Mouse (Mus musculus) MEL (cell line): ENCODE results near the gene Capn8. TPM values are rescaled to one million over a fixed set of nuclear protein-coding genes. Genes with fewer than 3 reads are reported as not detected.

Experiments used
- DNase-seq: peaks from one replicate; pipeline ENCODE4 v3.0.0; 2011; ENCODE audit warnings: low read depth, low spot score
- H3K27ac ChIP-seq: 2 replicates; pipeline ENCODE4 v1.5.1; 2012; ENCODE audit warnings: low read depth, mild to moderate bottlenecking, control low read depth, low read length, moderate library complexity; ENCODE audit not compliant: control insufficient read depth
- H3K27me3 ChIP-seq, 2 experiments: fragments of 150-350 bp in 1 of 2; sonication (generic) in 1 of 2; 2 replicates each; pipeline ENCODE4 v1.6.1; 2012; ENCODE audit warnings: low read length in 2 of 2, mild to moderate bottlenecking in 2 of 2, improper control_type of control experiment in 1 of 2, moderate library complexity in 1 of 2; ENCODE audit not compliant: insufficient read depth in 2 of 2, control insufficient read depth in 1 of 2
- H3K36me3 ChIP-seq, 2 experiments: 2 replicates each; pipeline ENCODE4 v1.6.1; 2012 to 2014; ENCODE audit warnings: low read length in 2 of 2, improper control_type of control experiment in 1 of 2, inconsistent platforms in 1 of 2, mild to moderate bottlenecking in 1 of 2; ENCODE audit not compliant: insufficient read depth in 2 of 2, control insufficient read depth in 1 of 2
- H3K4me1 ChIP-seq, 2 experiments: fragments of 150-350 bp in 1 of 2; sonication (generic) in 1 of 2; 2 replicates each; pipeline ENCODE4 v1.6.1; 2012; ENCODE audit warnings: low read length in 2 of 2, improper control_type of control experiment in 1 of 2, mild to moderate bottlenecking in 1 of 2; ENCODE audit not compliant: insufficient read depth in 2 of 2, control insufficient read depth in 1 of 2
- H3K4me3 ChIP-seq, 2 experiments: fragments of 150-350 bp in 1 of 2; sonication (generic) in 1 of 2; 2 replicates each; pipeline ENCODE4 v1.5.1; 2012; ENCODE audit warnings: low read depth in 2 of 2, low read length in 2 of 2, mild to moderate bottlenecking in 2 of 2, moderate library complexity in 2 of 2, control low read depth in 1 of 2, improper control_type of control experiment in 1 of 2; ENCODE audit not compliant: control insufficient read depth in 1 of 2, insufficient read depth in 1 of 2
- H3K79me2 ChIP-seq: 2 replicates; pipeline ENCODE4 v1.6.1; 2012; ENCODE audit warnings: mild to moderate bottlenecking, low read length, moderate library complexity; ENCODE audit not compliant: control insufficient read depth, poor library complexity, insufficient read depth
- H3K9ac ChIP-seq: 2 replicates; pipeline ENCODE4 v1.6.1; 2012; ENCODE audit warnings: low read depth, mild to moderate bottlenecking, control low read depth, low read length, moderate library complexity; ENCODE audit not compliant: control insufficient read depth, poor library complexity, severe bottlenecking
- H3K9me3 ChIP-seq: fragments of 150-350 bp; sonication (generic); replicated peaks from 2 replicates; pipeline ENCODE4 v1.6.1; 2012; ENCODE audit warnings: mild to moderate bottlenecking, low read length, improper control_type of control experiment, moderate library complexity; ENCODE audit not compliant: insufficient read depth
- BHLHE40 ChIP-seq: IDR thresholded peaks from 2 replicates; pipeline ENCODE4 v1.6.1; 2012; ENCODE audit warnings: low read depth, mild to moderate bottlenecking, inconsistent platforms, low read length, improper control_type of control experiment, borderline replicate concordance
- CTCF ChIP-seq, 3 experiments: IDR thresholded peaks in 2 of 3; conservative IDR thresholded peaks in 1 of 3; 2 replicates each; pipeline ENCODE4 v1.5.1; 2011 to 2012; ENCODE audit warnings: low read length in 3 of 3, low read depth in 2 of 3, mild to moderate bottlenecking in 2 of 3, improper control_type of control experiment in 1 of 3, inconsistent platforms in 1 of 3, mixed read lengths in 1 of 3, moderate library complexity in 1 of 3; ENCODE audit not compliant: control insufficient read depth in 1 of 3, insufficient read depth in 1 of 3, poor library complexity in 1 of 3, severe bottlenecking in 1 of 3
- E2F4 ChIP-seq: IDR thresholded peaks from 2 replicates; pipeline ENCODE4 v1.6.1; 2011; ENCODE audit warnings: low read depth, low read length, improper control_type of control experiment, borderline replicate concordance
- ELF1 ChIP-seq: IDR thresholded peaks from 2 replicates; pipeline ENCODE4 v1.6.1; 2014; ENCODE audit warnings: low read depth, mild to moderate bottlenecking, inconsistent platforms, low read length, improper control_type of control experiment, moderate library complexity
- GABPA ChIP-seq: IDR thresholded peaks from 2 replicates; pipeline ENCODE4 v1.6.1; 2012; ENCODE audit warnings: low read depth, mild to moderate bottlenecking, inconsistent platforms, low read length, improper control_type of control experiment, moderate library complexity
- GATA1 ChIP-seq: IDR thresholded peaks from 2 replicates; pipeline ENCODE4 v1.6.1; 2011; ENCODE audit warnings: low read depth, low read length, improper control_type of control experiment
- HCFC1 ChIP-seq: IDR thresholded peaks from 2 replicates; pipeline ENCODE4 v1.6.1; 2012; ENCODE audit warnings: low read depth, mild to moderate bottlenecking, inconsistent platforms, low read length, improper control_type of control experiment, moderate library complexity
- JUND ChIP-seq: IDR thresholded peaks from 2 replicates; pipeline ENCODE4 v1.6.1; 2011; ENCODE audit warnings: low read depth, mild to moderate bottlenecking, improper control_type of control experiment, low read length
- KAT2A ChIP-seq: conservative IDR thresholded peaks from 2 replicates; pipeline ENCODE4 v1.6.1; 2012; ENCODE audit warnings: low read depth, low read length, improper control_type of control experiment, inconsistent platforms
- MAFK ChIP-seq: IDR thresholded peaks from 2 replicates; pipeline ENCODE4 v1.6.1; 2011; ENCODE audit warnings: low read depth, mild to moderate bottlenecking, low read length, improper control_type of control experiment, borderline replicate concordance
- MEF2A ChIP-seq: IDR thresholded peaks from 2 replicates; pipeline ENCODE4 v1.6.1; 2014; ENCODE audit warnings: low read depth, mild to moderate bottlenecking, inconsistent platforms, low read length, improper control_type of control experiment; ENCODE audit not compliant: poor library complexity, insufficient replicate concordance, severe bottlenecking; ENCODE audit errors: extremely low read depth
- MYB ChIP-seq: IDR thresholded peaks from 2 replicates; pipeline ENCODE4 v1.6.1; 2011; ENCODE audit warnings: mild to moderate bottlenecking, low read depth, low read length, improper control_type of control experiment
- NELFE ChIP-seq: IDR thresholded peaks from 2 replicates; pipeline ENCODE4 v1.6.1; 2011; ENCODE audit warnings: low read depth, low read length, improper control_type of control experiment
- POLR2A ChIP-seq, 2 experiments: IDR thresholded peaks; 2 replicates each; pipeline ENCODE4 v1.6.1; 2011 to 2012; ENCODE audit warnings: low read length in 2 of 2, mild to moderate bottlenecking in 2 of 2, control low read depth in 1 of 2, improper control_type of control experiment in 1 of 2, low read depth in 1 of 2, moderate library complexity in 1 of 2; ENCODE audit not compliant: control insufficient read depth in 1 of 2, insufficient read depth in 1 of 2, poor library complexity in 1 of 2
- RAD21 ChIP-seq: IDR thresholded peaks from 2 replicates; pipeline ENCODE4 v1.6.1; 2011; ENCODE audit warnings: mild to moderate bottlenecking, low read depth, low read length, improper control_type of control experiment
- RCOR1 ChIP-seq: IDR thresholded peaks from 2 replicates; pipeline ENCODE4 v1.6.1; 2012; ENCODE audit warnings: low read depth, mild to moderate bottlenecking, inconsistent platforms, low read length, improper control_type of control experiment
- SIN3A ChIP-seq: IDR thresholded peaks from 2 replicates; pipeline ENCODE4 v1.6.1; 2012; ENCODE audit warnings: low read length, improper control_type of control experiment, inconsistent platforms
- TAL1 ChIP-seq: IDR thresholded peaks from 2 replicates; pipeline ENCODE4 v1.6.1; 2012; ENCODE audit warnings: mild to moderate bottlenecking, inconsistent platforms, low read length, moderate library complexity, mixed read lengths
- TBP ChIP-seq: IDR thresholded peaks from 2 replicates; pipeline ENCODE4 v1.8.0; 2011; ENCODE audit warnings: low read depth, low read length, improper control_type of control experiment
- USF1 ChIP-seq: IDR thresholded peaks from 2 replicates; pipeline ENCODE4 v1.6.1; 2014; ENCODE audit warnings: low read depth, mild to moderate bottlenecking, inconsistent platforms, low read length, improper control_type of control experiment, moderate library complexity
- ZKSCAN1 ChIP-seq: IDR thresholded peaks from 2 replicates; pipeline ENCODE4 v1.6.1; 2012; ENCODE audit warnings: low read depth, mild to moderate bottlenecking, inconsistent platforms, low read length, improper control_type of control experiment, moderate library complexity
- ZMIZ1 ChIP-seq: IDR thresholded peaks from 2 replicates; pipeline ENCODE4 v1.6.1; 2012; ENCODE audit warnings: low read depth, mild to moderate bottlenecking, inconsistent platforms, low read length, improper control_type of control experiment, moderate library complexity
- polyA plus RNA-seq, 2 experiments: library from polyadenylated mRNA; stranded (reverse) in 1 of 2; unstranded in 1 of 2; fragments of >175 nt in 1 of 2; fragments of >200 nt in 1 of 2; gene quantifications; 2 replicates each; pipeline versions ENCODE4 v1.2.1 to v1.2.4; 2012; ENCODE audit warnings: low replicate concordance in 2 of 2, low read depth in 1 of 2; ENCODE audit not compliant: insufficient read length in 2 of 2, insufficient read depth in 1 of 2, missing spikeins in 1 of 2
- total RNA-seq: library from RNA; depleted of rRNA; stranded (reverse); fragments of 300-350 nt; gene quantifications from 2 replicates; pipeline ENCODE4 v1.2.3, GENCODE M21; 2012

The Capn8 gene
- total and polyA plus RNA-seq, 3 experiments = not detected

DNA sequence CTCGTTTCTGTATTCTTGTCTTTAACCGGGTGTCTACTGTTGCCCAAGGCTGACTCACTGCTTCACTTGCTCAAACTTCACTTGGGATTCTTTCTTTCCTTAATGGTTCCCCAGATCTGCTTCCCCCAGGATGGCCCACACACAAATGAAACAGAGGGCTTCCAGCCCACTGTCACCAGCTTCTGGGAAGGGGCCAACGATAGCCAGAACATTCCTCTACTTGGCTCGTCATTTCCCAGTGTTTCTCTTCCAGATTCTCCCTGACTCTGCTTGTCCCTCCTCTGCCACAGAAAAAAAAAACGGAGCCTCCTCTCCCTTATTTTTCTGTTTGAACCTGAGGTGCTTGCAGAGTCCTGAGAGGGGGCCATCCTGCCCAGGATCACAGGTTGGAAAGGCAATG is 45.5 kb upstream of the Capn8 start:
- Histone ChIP-seq H3K27ac (no peak overlapping the region), H3K9me3 (no peaks in the 10 kb centered on the region), H3K4me1 (peaks cover 24 to 71% of the 10 kb centered on the region in 2 experiments), H3K27me3 (no peaks in the 10 kb centered on the region), H3K79me2 (peaks cover 7% of the 10 kb centered on the region; the same call in 1 of the 2 replicates), H3K36me3 (peaks cover 0 to 35% of the 10 kb centered on the region in 2 experiments; a peak in 2 of 4 replicates), H3K4me3 (no peak overlapping the region), H3K9ac (peak overlapping the region; percentile 44)
- no peak for DNase-seq
- no peak for TF ChIP-seq ZMIZ1

DNA sequence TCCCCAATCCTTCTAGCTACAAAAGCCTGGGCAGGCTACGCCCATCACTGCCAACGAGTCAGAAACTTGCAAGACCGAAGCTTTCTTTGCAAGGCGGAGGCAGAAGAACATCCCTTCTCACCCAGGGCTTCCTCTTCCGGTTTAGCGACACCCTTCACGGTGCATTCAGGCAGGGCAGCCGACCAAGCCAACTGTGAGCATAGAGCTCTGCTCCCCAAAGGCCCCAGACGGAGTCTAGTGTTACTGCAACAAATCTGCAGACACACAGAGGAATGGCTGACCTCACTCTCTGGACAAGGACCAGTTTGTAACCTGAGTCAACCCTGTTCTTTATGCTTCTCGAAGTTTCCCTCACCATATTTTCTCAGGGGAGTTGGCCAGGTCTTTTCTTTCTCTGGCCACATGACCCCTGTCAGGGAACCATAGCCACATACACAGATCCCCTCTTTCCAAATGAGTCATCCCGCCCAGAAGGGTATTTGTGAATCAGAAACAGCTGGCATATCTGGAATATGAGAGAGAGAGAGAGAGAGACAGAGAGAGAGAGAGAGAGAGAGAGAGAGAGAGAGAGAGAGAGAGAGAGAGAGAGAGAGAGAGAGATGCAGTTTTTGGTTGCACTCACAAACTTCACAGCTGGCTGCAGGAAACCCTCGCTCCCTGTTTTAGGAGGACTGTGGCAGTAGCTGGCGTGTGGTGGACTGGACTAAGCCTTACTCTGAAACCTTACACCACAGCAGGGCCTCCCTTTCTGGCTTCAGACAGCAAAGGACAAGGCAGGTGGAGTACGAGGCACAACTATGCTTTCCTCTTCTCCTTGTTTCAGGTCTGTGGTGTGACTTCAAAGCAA is 44.5 kb upstream of the Capn8 start:
- H3K9ac ChIP-seq = peak overlapping the region; percentile 45
- DNase-seq = peak; percentile 76
- no peaks in the 10 kb centered on the region for H3K27me3 ChIP-seq
- H3K36me3 ChIP-seq = peaks cover 0 to 25% of the 10 kb centered on the region in 2 experiments; a peak in 2 of 4 replicates
- TF ChIP-seq SIN3A (peak; percentile 32; the same call in 1 of the 2 replicates), HCFC1 (peak; percentile 55; the same call in 1 of the 2 replicates), TBP (peak; percentile 51; the same call in 1 of the 2 replicates), NELFE (peak; percentile 59; the same call in 1 of the 2 replicates), TAL1 (no peak), JUND (peak; percentile 80; the same call in 1 of the 2 replicates), ELF1 (peak; percentile 83), ZMIZ1 (peak; percentile 55; the same call in 1 of the 2 replicates), POLR2A (IDR thresholded peaks at IDR 0.05; ENCODE audit: control insufficient read depth in 1 of 2, insufficient read depth in 1 of 2, low read depth in 1 of 2, low read length in 2 of 2, poor library complexity in 1 of 2) (peak; percentile 36 to 73; a peak in 2 of 4 replicates), RCOR1 (no peak)
- peaks cover 7% of the 10 kb centered on the region; the same call in 1 of the 2 replicates for H3K79me2 ChIP-seq
- H3K9me3 ChIP-seq = no peaks in the 10 kb centered on the region
- peaks cover 18 to 67% of the 10 kb centered on the region in 2 experiments for H3K4me1 ChIP-seq
- peak overlapping the region; percentile 53 for H3K27ac ChIP-seq
- H3K4me3 ChIP-seq = peak overlapping the region; percentile 34 to 53

DNA sequence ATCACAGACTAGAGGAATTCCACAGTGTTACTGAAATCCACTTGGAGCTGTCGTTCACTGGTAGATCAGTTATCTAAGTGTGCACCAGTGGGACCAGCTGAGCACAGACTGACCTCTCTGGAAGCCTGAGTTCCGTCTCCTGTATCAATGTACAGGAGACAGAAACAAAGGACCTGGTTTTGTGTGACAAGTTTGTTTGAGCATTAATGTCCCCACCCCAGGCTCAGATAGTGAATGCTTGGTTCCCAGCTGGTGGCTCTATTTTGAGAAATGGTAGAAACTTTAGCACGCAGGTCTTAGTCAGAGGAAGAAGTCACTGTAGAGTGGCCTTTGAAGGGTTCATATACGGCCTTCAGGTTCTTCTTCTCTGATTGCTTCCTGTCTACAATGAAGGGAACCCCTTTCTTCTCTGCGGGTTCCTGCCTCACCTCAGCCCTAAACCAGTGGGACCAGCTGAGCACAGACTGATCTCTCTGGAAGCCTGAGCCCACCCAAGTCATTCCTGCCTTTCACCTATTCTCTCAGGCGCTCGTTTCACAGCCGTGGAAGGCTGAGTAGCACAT is 43.8 kb upstream of the Capn8 start:
- H3K9me3 ChIP-seq = no peaks in the 10 kb centered on the region
- H3K4me1 ChIP-seq = peaks cover 12 to 60% of the 10 kb centered on the region in 2 experiments
- H3K79me2 ChIP-seq = peaks cover 7% of the 10 kb centered on the region; the same call in 1 of the 2 replicates
- peaks cover 0 to 18% of the 10 kb centered on the region in 2 experiments; a peak in 2 of 4 replicates for H3K36me3 ChIP-seq
- no peak overlapping the region for H3K27ac ChIP-seq
- H3K27me3 ChIP-seq = no peaks in the 10 kb centered on the region
- no peak overlapping the region for H3K4me3 ChIP-seq
- H3K9ac ChIP-seq = no peak overlapping the region
- no peak for DNase-seq
- TF ChIP-seq MEF2A (no peak), KAT2A (no peak), GABPA (no peak), BHLHE40 (no peak), MYB (no peak), E2F4 (no peak), POLR2A (IDR thresholded peaks at IDR 0.05; ENCODE audit: control insufficient read depth in 1 of 2, insufficient read depth in 1 of 2, low read depth in 1 of 2, low read length in 2 of 2, poor library complexity in 1 of 2) (no peak), HCFC1 (no peak), ZKSCAN1 (no peak), GATA1 (no peak), CTCF (IDR thresholded peaks at IDR 0.05 in 2 of 3, conservative IDR thresholded peaks at IDR 0.05 in 1 of 3; ENCODE audit: control insufficient read depth in 1 of 3, insufficient read depth in 1 of 3, low read depth in 2 of 3, low read length in 3 of 3, poor library complexity in 1 of 3, severe bottlenecking in 1 of 3) (no peak), USF1 (no peak), RAD21 (no peak), MAFK (no peak), TBP (no peak)
